Mouse (Mus musculus): ENCODE results near the gene Cdh23.

Cdh23 gene

DNA sequence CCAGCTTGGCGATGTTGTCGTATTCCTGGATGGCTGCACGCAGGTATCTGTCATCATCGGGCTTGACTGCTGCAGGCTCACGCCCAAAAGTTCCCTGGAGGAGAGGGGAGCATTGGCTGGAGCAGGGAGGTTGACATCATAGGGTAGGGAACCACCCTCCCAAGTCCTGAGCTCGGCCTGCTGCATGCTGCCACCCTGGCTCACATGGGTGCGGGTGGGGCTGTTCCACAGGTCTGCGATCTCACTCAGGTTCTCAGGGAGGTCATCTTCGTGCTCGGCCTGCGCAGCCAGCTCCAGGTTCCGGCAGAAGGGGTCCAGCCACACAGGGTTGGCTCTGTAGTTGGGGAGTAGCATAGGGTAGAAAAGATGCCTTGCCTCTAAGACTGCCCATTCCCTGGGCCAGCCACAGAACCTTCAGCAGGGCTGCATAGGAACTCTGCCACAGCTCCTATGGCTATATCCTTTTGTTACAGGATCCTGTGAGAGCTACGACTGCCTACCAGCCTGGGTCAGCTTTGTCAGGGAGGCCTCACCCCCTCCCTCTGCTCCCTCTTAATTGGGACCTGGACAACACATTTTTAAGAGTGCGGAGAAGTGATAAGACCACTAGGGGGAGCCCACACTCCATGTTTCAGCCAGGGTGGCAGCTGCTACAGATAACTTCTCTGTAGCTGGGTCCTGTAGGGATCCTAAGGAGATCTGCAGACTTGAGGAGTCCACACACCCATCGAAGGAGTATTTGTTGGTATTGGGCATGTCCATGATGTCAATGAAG, 391.2 kb downstream of the Cdh23 start:
- DNase-seq: peak; percentile 78

DNA sequence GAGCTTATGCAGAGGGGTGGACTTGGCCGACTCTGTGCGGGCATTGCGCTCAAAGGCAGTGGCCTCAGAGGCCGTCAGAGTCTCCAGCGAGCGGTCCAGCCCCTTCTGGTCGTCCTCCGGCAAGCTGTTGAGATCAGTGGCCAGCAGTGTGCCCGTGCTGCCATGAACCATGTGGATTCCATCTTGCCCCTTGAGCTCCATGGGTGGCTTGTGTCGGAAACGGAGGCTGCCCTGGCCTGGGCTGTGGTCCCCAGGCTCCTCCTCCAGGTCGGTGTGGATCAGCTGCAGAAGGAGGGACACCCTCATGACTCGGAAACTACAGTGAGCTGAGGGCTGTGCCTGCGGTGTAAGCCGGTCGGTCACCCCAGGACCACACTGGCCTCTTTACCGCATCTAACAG, 392.9 kb downstream of the Cdh23 start:
- no peak for DNase-seq

DNA sequence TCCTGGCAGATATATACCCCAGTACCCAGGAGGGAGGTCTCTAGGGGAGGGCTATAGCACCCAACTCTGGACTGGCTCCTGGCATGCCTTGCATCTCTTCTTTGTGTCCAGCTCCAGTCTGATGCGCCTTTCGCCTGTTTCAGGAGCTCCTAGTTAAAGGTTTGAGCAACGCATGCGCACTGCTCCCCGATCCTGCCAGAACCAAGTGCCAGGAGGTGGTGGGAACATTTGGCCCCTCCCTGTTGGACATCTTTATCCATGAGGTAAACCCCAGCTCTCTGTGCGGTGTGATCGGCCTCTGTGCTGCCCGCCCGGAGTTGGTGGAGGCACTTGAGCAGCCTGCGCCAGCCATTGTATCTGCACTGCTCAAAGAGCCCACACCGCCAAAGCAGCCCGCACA, 396.7 kb downstream of the Cdh23 start:
- no peak for DNase-seq

DNA sequence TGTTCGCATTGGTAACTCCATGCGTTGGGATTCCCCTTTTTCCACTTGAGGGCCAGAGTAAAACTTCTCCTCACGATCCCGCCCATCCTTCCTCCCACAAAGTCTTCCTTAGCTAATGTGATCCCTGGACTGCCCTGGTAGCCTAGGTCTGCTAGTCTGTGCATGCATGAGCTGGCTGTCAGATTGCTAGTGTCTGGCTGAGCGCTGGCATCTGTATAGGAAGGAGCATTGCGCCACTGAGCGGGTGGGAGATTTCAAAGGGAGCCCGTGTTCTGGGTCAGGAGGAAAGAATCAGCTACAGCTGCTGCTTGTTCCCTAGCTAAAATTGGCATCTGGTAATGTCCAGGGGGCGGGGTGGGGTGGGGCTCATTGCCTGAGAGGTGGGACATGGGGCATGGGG, 400.3 kb downstream of the Cdh23 start:
- no peak for DNase-seq

DNA sequence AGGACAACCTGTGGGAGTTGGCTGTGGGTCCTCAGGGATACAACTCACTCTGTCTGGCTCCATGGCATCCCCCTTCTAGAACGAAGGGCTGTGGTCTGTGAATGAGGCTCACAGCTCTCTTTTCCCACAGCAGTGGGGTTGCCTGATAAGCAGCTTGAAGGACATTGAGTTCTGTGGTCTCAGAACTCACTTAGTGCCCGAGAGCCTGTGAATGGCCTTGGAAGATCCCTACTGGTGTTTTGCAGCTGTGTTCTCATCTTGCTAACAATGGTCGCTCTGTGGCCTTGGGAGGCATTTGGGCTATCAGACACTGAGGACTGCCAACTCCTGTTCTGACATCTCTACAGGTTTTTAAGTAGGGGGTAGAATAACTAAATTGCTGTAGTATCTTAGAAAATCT, 400.9 kb downstream of the Cdh23 start:
- no peak for DNase-seq

DNA sequence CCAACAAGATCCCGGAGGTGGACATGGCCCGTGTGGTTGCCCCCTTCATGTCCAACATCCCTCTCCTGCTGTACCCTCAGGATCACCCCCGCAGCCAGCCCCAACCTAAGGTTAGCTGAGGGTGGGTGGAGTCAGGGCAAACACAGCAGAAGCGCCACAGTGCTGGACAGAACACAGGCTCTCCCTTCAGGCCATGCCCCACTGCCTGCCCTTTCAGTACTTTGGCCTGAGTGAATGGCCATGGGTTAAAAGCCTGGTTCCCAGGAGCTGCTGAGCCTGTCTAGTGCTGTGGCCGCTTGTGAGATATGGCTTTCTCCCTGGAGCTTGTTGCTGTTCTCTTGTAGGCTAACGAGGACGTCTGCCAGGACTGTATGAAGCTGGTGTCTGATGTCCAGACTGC, 401.7 kb downstream of the Cdh23 start:
- DNase-seq: peak; percentile 41

DNA sequence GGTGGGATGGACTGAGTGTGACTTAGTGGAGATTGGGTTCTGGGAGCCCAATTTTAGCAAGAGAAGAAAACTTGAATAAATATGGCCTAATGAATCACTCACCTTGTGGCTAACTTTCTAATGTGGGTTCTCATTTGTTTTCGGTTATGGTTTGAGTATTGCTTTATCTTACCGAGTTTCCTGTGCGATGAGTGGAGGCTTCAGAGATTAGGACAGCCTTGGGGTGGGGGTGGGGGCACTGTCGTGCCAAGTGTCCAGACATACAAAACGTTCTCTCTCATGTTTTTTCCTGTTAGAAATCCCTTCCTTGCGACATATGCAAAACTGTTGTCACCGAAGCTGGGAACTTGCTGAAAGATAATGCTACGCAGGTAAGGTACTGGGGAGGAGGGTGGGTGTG, 404.1 kb downstream of the Cdh23 start:
- no peak for DNase-seq

DNA sequence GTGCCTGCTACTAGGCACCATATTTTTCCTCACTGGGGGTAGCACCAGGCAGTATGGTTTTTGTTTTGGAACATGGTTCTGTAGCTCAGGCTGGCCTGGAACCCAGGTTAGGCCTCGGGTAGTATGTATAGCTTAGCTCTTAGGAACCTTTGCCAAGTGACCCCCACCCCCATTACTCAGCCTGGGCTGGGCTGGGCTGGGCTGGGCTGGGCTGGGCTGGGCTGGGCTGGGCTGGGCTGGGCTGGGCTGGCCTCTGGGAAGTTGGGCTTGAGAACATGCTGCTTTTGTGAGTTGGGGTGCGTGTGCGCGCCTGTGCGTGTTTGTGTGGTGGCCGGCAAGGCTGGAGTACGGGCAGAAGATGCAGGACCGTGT, 405.6 kb downstream of the Cdh23 start:
- no peak for DNase-seq

DNA sequence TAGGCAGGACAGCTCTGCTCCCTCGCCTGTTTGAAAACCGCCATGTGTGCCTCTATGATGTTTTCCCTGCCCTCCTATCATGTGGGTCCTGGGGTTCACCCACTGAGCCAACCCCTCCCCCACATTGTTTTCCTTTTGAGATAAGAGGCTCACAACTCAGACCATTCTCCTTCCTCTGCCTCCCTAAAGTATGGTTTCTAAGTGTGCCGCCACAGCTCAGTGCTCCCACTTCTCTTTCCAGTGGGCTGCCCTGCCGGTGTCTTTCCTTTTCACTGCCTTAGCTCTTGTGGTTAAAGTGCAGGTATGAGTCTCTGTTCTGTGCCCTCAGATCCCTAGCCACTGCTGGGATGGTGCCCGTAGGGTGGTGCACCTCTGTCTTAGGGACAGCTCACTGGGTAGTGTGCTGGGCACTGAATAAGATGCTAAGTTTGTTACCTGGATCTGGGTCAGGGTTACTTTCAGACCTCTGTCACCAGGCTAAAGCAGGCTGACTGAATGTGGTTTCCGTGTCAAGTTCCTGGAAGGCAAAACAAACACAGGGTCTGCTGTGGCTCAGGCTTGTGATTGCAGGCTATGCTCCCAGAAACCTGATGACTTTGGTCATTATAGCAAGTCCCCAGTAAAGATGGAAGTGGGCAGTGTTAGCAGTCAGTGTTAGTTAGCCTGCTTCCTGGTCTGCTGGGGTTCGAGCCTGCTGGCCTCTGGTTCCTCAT, 406.1 kb downstream of the Cdh23 start:
- DNase-seq: no peak

DNA sequence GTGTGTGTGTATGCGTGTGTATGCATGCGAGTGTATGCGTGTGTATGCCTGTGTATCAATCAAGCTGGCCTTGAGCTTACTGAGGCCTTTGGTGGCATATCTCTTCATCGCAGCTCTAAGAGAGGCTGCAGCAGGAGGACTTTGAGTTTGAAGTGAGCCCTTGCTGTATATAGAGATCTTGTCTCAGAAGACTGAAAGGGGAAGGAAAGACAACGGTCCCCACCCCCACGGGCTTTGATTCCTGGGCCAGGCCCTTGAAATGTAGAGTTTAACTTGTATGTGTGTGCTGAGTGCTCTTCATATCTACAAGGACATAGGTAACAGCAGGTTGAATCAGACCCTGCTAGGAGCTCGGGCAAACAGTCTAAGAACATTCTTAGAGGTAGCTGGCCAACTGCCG, 407.1 kb downstream of the Cdh23 start:
- no peak for DNase-seq

DNA sequence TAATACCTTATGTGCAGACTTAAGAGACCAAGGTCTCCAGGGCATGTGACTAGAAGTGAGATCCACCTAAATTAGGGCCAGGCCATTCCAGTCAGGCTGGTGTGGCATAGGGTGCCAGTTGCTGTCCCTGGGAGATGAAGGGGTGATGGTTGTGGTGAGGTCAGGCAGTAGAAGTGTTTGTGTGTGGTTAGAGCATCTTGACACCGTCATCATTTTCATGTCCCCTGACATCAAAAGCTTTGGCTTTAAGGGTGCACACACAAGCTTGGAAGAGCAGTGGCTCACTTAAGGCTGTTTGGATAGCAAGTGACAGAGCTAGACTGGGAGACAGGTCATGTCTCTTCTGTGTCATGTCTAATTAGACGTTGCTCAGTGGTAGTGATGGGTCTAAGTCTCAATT, 408.6 kb downstream of the Cdh23 start:
- no peak for DNase-seq

DNA sequence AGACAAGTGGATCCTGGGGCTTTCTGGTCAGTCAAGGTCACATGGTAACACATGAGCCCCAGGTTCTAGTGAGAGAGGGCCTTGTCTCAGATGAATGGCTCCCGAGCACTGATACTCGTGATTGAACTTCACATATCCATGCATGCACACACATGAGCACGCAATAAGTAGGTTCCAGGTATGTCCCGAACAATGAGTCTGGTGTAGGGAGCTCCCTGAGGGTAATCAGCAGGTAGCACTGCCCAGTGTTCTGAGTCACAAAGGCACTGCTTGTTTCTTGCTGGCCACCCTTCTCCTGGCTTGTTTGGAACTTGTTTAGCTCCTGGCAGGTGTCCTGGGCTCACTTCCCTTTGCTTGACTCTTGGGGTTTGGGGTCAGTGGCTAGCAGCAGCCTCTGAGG, 409.1 kb downstream of the Cdh23 start:
- DNase-seq: no peak

DNA sequence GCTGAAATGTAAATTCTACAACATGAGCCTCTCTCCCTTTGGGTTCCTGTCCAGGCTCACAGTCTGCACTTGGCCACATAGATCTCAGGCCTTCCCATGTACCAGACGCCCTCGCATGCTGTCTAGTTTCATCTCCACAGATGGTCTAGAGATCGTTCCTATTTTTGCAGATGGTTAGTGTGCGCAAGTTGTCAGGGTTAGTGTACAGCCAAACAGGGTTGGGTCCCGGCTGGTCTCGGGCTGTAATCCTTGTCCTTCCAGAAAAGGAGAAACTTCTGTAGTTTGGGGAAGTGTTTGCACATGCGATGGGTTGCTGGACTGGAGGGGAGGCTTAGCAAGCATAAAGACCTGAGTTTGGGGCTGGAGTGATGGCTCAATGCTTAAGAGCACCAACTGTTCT, 409.7 kb downstream of the Cdh23 start:
- no peak for DNase-seq

DNA sequence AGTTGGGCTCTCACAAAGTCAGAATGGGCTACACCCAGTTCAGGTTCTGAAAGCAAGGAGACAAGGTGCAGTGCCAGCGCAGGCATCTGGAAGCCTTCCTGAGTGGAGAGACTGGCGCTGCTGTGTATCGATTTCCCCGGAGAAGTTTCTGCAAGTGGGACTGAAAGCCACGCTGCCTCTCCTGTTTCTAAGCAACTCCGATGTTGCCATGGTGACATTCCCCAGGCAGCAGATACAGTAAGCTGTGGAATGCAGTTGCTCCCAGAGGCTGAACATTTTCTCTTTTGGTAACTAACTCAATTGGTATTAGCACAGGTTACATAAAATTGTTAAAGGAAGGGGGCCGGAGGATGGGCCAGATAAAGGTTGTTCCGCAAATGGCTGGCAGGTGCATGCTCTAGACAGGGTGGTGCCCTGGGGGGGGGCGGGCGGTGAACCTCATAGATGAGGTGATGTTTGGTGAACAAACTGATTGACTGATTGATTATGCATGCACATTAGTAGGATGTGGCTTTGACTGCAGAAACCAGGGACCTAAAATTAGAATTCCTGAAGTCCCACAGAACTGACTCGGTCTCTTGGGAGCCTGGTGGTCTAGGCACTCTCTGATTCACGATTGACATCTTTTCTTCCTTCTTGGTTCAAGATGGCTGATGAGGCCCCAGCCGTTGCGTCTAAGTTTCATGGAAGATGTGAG, 410.5 kb downstream of the Cdh23 start:
- DNase-seq: peak; percentile 78

DNA sequence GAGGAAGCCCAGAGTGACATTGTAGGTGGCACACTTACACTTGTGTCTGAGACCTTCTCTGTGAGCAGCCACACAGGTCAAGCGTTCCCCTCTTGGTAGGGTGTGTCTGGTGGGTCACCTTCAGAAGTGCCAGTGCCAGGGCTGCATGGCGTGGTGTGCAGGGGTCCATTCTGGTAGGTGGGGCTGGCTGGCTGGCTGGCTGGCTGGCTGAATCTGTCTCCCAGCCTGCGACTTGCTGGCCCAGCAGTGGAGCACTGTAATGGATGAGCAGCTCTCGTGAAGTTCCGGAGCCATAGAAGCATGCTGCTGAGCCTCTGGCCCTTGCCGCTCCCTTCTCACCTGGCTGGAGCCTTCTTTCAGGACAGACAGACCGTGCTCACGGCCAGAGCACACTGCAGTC, 411.1 kb downstream of the Cdh23 start:
- DNase-seq: no peak

DNA sequence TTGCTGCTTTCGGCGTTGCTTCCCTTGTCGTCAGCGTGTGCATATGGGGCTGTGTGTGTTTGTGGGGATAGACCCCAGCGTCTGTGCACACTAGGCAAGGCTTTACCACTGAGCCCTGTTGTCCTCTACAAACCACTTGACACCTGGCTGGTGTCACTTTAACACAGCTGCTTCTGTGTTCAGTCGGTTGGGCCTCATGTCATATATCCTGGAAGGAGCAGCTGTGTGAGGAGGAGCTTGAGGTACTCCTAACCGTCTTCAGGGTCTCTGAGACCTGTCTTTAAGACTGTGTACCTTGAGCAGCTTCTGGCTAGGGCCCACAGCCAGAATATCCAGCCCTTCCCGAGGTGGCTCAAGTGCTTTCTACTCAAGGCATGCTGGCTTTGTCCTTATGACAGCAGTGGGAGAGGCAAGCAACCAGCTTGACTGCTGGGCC, 411.6 kb downstream of the Cdh23 start:
- no peak for DNase-seq

DNA sequence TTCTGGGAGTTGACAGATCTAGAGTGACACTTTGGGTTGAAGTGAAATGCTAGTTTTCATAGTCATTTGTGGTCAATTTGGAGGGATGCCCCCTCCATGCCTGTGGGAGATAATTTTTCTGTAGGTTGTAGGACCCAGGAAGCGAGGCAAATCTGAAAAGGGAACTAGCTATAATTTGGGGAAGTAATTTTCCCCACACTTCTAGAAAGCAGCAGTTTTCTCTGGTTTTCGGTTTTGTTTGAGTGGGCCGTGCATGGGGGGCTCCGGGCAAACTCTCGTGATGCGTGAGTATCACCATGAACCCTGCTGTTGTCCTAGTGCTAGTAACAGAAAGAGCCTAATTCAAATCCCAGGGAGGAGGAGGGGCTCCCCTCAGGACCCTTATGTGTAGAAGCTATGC, 412.0 kb downstream of the Cdh23 start:
- DNase-seq: no peak

DNA sequence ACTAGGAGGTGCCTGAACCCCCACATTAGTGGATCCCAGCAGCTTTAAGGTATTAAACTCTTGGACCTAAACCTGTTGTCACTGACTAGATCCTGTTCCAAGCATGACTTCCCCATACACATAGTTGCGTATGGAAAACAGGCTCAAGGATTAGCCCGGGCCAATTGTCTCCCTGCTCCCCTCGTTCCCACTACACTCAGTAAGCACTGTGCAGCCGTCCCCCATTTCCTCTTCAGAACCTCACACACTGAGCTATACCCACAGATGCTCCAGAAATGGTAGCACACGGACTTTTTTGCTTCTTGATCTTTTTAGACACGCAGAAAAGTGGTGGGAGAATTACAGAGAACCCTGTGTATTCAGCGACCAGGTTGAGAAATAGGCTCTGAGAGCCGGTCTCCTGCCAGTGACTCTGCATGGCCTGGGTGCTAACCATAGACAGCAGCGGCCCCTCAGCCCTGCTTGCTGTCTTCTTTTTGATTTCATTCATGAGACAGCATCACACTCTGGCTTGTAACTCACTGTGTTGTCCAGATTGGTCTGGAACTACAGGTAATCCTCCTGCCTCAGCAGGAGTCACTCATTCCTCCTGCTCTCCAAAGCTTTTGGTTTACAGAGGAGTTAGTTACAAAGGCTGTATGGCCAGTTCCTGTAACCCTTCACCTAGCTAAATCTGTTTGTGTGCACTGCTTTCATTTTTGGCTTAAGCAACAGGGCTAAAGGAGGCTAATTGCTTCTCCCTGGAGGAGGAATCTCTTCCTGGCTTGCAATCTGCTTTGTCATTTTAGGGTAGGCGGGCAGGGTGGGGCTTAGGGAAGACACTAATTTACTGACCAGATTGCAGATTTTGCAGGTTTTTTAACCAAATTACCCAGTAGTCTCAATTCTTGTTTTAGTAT, 413.9 kb downstream of the Cdh23 start:
- DNase-seq: no peak

DNA sequence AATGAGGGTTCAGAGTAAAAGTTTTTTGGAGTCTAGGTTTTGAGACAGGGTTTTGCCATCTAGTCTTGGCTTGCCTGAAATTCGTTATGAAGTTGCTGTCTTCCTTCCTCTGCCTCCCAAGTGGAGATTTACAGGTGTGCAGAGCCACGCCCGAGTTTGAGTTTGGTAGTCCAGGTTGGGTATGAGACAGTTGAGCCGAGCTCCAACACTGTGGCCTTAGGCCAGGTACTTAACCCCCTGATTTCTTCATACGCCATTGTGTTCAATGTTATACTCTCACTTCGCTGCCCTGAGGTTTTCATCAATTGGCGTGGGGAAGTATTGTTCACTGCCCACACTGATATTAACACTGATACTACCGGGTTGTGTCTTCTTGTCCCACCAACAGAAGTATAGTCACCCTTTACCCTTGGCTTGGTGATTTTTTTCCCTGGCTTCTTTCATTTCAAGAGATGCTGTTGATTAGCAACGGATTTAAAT, 414.7 kb downstream of the Cdh23 start:
- no peak for DNase-seq

DNA sequence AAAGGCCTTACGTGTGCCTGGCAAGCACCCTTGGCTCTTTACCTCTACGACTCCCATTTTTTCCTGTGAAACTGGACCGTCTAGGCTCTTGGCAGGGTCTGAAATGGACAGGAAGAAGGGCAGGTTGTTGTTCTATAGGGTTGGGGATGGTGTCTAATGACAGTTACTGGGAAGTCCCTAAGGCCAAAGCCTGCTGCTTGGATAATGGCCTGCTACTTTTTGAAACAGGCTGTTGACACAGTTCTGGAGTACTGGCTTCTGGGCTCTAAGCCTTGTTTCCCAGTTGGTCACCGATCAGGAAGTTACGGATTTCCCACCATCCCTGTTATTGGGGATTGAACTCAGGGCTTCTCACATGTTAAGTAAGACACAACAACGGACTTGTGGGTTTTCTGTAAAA, 415.9 kb downstream of the Cdh23 start:
- DNase-seq: no peak

DNA sequence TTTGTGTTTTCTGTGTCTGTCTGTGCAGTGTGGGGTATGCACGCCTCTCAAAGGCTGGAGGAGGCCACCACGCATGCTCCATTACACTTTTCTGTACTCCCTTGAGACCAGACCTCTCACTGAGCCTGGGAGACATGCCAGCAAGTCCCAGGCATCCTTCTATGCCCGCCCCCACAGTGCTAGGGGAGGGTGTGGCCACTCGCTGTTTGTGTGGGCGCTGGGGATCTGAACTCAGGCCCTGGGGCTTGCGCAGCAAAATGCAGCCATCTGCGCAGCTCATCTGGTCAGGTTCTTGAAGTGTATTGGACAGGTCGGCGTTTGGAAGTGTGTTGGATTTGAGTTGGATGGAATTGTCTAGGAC, 416.4 kb downstream of the Cdh23 start:
- peak; percentile 68 for DNase-seq

DNA sequence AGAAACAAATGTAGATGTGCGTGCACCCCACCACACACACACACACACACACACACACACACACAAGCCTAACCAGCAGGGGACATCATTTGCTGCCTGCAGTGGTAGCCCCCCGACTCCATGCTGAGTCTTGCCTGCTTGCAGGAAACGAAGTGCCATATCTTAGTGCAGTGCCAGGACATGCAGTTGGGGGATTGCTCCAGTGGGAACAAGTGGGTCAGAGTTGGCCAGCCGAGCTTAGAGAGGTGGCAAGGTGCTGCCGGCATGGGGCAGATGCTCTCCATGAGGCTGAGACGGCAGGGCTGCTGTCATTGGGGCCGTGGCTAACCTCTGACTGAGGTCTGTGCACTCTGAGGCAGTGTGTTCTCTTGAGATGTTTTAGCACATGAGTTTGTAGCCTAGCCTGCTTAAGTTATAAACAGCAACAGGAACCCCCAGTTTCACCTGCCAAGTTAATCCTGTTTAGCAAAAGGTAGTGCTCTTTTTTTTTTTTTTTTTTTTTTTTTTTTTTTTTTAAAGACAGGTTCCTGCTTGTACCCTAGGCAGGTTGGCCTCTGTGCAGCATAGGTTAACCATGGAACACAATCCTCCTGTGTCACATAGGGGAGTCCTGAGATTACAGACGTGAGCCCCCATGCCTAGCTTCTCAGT, 416.9 kb downstream of the Cdh23 start:
- no peak for DNase-seq

Data from kidney, postnatal 14 days (tissue).